Mouse (Mus musculus): ENCODE measurements around the gene Tmem100. TPM values are rescaled to one million over a fixed set of nuclear protein-coding genes. Genes with fewer than 3 reads are reported as not detected.

The Tmem100 gene
- polyA plus RNA-seq (2015; fragmentation: Nextera tagmentation; extraction: Ambion mirVana): 0.33 and 0.61 TPM in 2 replicates

GRCm38 (mm10) chr11:90029841-90030398 lies at the start of gene Tmem100:
TSS of gene Tmem100 (plus strand) at chr11:90030348.
- H3K27me3 ChIP-seq: peaks cover 31% of the 10 kb centered on the region
- no peaks in the 10 kb centered on the region for H3K36me3 ChIP-seq
- H3K4me3 ChIP-seq (replicated peaks): peak within 1 kb of the TSS; percentile 9; the same call in 1 of the 2 replicates
- no peak within 1 kb of the TSS for H3K9ac ChIP-seq
- 21% methylated on average over 13 of the region's 13 CpGs for WGBS (ENCODE audit: insufficient replicate concordance)
- H3K4me1 ChIP-seq (replicated peaks): no peaks in the 10 kb centered on the region
- no peak for ATAC-seq (ENCODE audit: low read depth)
- no peak within 1 kb of the TSS for H3K27ac ChIP-seq
- H3K4me2 ChIP-seq: peak within 1 kb of the TSS; percentile 20
- H3K9me3 ChIP-seq (replicated peaks): no peaks in the 10 kb centered on the region
- no peak for DNase-seq

- no peak overlapping the region for H3K4me2 ChIP-seq
- H3K9me3 ChIP-seq (replicated peaks): no peaks in the 10 kb centered on the region
- H3K36me3 ChIP-seq: no peaks in the 10 kb centered on the region
- no peak overlapping the region for H3K9ac ChIP-seq
- no peaks in the 10 kb centered on the region for H3K27me3 ChIP-seq
- WGBS (ENCODE audit: insufficient replicate concordance): 46% methylated on average over 2 of the region's 2 CpGs
- H3K4me3 ChIP-seq (replicated peaks): no peak overlapping the region
- no peaks in the 10 kb centered on the region for H3K4me1 ChIP-seq (replicated peaks)
- ATAC-seq (ENCODE audit: low read depth): no peak
- H3K27ac ChIP-seq: no peak overlapping the region
- DNase-seq: no peak
These were observed 47.2 kb upstream of the Tmem100 start for GRCm38 (mm10) chr11:89982918-89983317.

- Histone ChIP-seq H3K4me2 (no peak overlapping the region), H3K4me3 (replicated peaks) (no peak overlapping the region), H3K27me3 (no peaks in the 10 kb centered on the region), H3K27ac (no peak overlapping the region), H3K4me1 (replicated peaks) (no peaks in the 10 kb centered on the region), H3K9me3 (replicated peaks) (no peaks in the 10 kb centered on the region), H3K36me3 (no peaks in the 10 kb centered on the region), H3K9ac (no peak overlapping the region)
- WGBS (ENCODE audit: insufficient replicate concordance): 77% methylated on average over 5 of the region's 5 CpGs
- ATAC-seq (ENCODE audit: low read depth) (no peak), DNase-seq (no peak)
These were observed 45.7 kb upstream of the Tmem100 start for GRCm38 (mm10) chr11:89984436-89984835.

GRCm38 (mm10) chr11:89985200-89986187 lies 44.7 kb upstream of the Tmem100 start:
- Histone ChIP-seq H3K4me1 (replicated peaks) (no peaks in the 10 kb centered on the region), H3K4me2 (no peak overlapping the region), H3K27ac (no peak overlapping the region), H3K36me3 (no peaks in the 10 kb centered on the region), H3K9ac (no peak overlapping the region), H3K9me3 (replicated peaks) (no peaks in the 10 kb centered on the region), H3K27me3 (no peaks in the 10 kb centered on the region), H3K4me3 (replicated peaks) (no peak overlapping the region)
- WGBS (ENCODE audit: insufficient replicate concordance): 51% methylated on average over 10 of the region's 10 CpGs
- DNase-seq (no peak), ATAC-seq (ENCODE audit: low read depth) (peak; percentile 64)

GRCm38 (mm10) chr11:89986516-89986915 lies 43.6 kb upstream of the Tmem100 start:
- Histone ChIP-seq H3K4me3 (replicated peaks) (no peak overlapping the region), H3K27ac (no peak overlapping the region), H3K27me3 (no peaks in the 10 kb centered on the region), H3K36me3 (no peaks in the 10 kb centered on the region), H3K9me3 (replicated peaks) (no peaks in the 10 kb centered on the region), H3K4me1 (replicated peaks) (no peaks in the 10 kb centered on the region), H3K9ac (no peak overlapping the region), H3K4me2 (no peak overlapping the region)
- WGBS (ENCODE audit: insufficient replicate concordance): 83% methylated on average over 8 of the region's 8 CpGs
- no peak for ATAC-seq (ENCODE audit: low read depth)
- no peak for DNase-seq

- H3K4me3 ChIP-seq (replicated peaks): no peak overlapping the region
- H3K4me1 ChIP-seq (replicated peaks): no peaks in the 10 kb centered on the region
- no peak overlapping the region for H3K4me2 ChIP-seq
- peak; percentile 22 for DNase-seq
- no peak overlapping the region for H3K9ac ChIP-seq
- 17% methylated on average over 8 of the region's 8 CpGs for WGBS (ENCODE audit: insufficient replicate concordance)
- no peak overlapping the region for H3K27ac ChIP-seq
- ATAC-seq (ENCODE audit: low read depth): no peak
- H3K36me3 ChIP-seq: no peaks in the 10 kb centered on the region
- H3K27me3 ChIP-seq: no peaks in the 10 kb centered on the region
- H3K9me3 ChIP-seq (replicated peaks): no peaks in the 10 kb centered on the region
These were observed 41.1 kb upstream of the Tmem100 start for GRCm38 (mm10) chr11:89988936-89989589.

- DNase-seq: no peak
- no peaks in the 10 kb centered on the region for H3K27me3 ChIP-seq
- no peak overlapping the region for H3K4me2 ChIP-seq
- H3K9ac ChIP-seq: no peak overlapping the region
- ATAC-seq (ENCODE audit: low read depth): no peak
- 0 out of 2 replicates have a peak, but pooled peaks cover 6% of the 10 kb centered on the region for H3K4me1 ChIP-seq (replicated peaks)
- H3K4me3 ChIP-seq (replicated peaks): no peak overlapping the region
- H3K36me3 ChIP-seq: no peaks in the 10 kb centered on the region
- no peaks in the 10 kb centered on the region for H3K9me3 ChIP-seq (replicated peaks)
- H3K27ac ChIP-seq: no peak overlapping the region
These were observed 38.5 kb upstream of the Tmem100 start for GRCm38 (mm10) chr11:89991661-89992060.

GRCm38 (mm10) chr11:89994706-89995105 lies 35.4 kb upstream of the Tmem100 start:
- H3K9ac ChIP-seq: no peak overlapping the region
- H3K4me3 ChIP-seq (replicated peaks): no peak overlapping the region
- no peaks in the 10 kb centered on the region for H3K27me3 ChIP-seq
- DNase-seq: no peak
- no peak for ATAC-seq (ENCODE audit: low read depth)
- WGBS (ENCODE audit: insufficient replicate concordance): 51% methylated on average over 2 of the region's 2 CpGs
- no peak overlapping the region for H3K4me2 ChIP-seq
- H3K4me1 ChIP-seq (replicated peaks): peaks cover 13% of the 10 kb centered on the region; the same call in 1 of the 2 replicates
- H3K9me3 ChIP-seq (replicated peaks): no peaks in the 10 kb centered on the region
- no peaks in the 10 kb centered on the region for H3K36me3 ChIP-seq
- no peak overlapping the region for H3K27ac ChIP-seq

- no peak overlapping the region for H3K27ac ChIP-seq
- WGBS (ENCODE audit: insufficient replicate concordance): 66% methylated on average over 5 of the region's 5 CpGs
- no peak for DNase-seq
These were observed 34.6 kb upstream of the Tmem100 start for GRCm38 (mm10) chr11:89995596-89995995.

GRCm38 (mm10) chr11:89996406-89996805 lies 33.7 kb upstream of the Tmem100 start:
- H3K4me1 ChIP-seq (replicated peaks): peaks cover 13% of the 10 kb centered on the region
- no peak overlapping the region for H3K9ac ChIP-seq
- no peak overlapping the region for H3K4me3 ChIP-seq (replicated peaks)
- H3K9me3 ChIP-seq (replicated peaks): no peaks in the 10 kb centered on the region
- ATAC-seq (ENCODE audit: low read depth): no peak
- H3K36me3 ChIP-seq: no peaks in the 10 kb centered on the region
- DNase-seq: no peak
- no peaks in the 10 kb centered on the region for H3K27me3 ChIP-seq
- 66% methylated on average over 4 of the region's 4 CpGs for WGBS (ENCODE audit: insufficient replicate concordance)
- H3K4me2 ChIP-seq: no peak overlapping the region
- H3K27ac ChIP-seq: no peak overlapping the region

More at GRCm38 (mm10) chr11:89995596-89995995, 34.6 kb upstream of the Tmem100 start:
- H3K4me2 ChIP-seq: no peak overlapping the region
- no peaks in the 10 kb centered on the region for H3K9me3 ChIP-seq (replicated peaks)
- H3K9ac ChIP-seq: no peak overlapping the region
- no peak for ATAC-seq (ENCODE audit: low read depth)
- H3K36me3 ChIP-seq: no peaks in the 10 kb centered on the region
- peaks cover 13% of the 10 kb centered on the region; the same call in 1 of the 2 replicates for H3K4me1 ChIP-seq (replicated peaks)
- H3K27me3 ChIP-seq: no peaks in the 10 kb centered on the region
- no peak overlapping the region for H3K4me3 ChIP-seq (replicated peaks)

GRCm38 (mm10) chr11:89996856-89997255 lies 33.3 kb upstream of the Tmem100 start:
- H3K4me2 ChIP-seq: no peak overlapping the region
- H3K27me3 ChIP-seq: no peaks in the 10 kb centered on the region
- H3K27ac ChIP-seq: no peak overlapping the region
- H3K9me3 ChIP-seq (replicated peaks): no peaks in the 10 kb centered on the region
- H3K9ac ChIP-seq: no peak overlapping the region
- 80% methylated on average over 7 of the region's 7 CpGs for WGBS (ENCODE audit: insufficient replicate concordance)
- DNase-seq: no peak
- no peaks in the 10 kb centered on the region for H3K36me3 ChIP-seq
- H3K4me3 ChIP-seq (replicated peaks): no peak overlapping the region
- peaks cover 18% of the 10 kb centered on the region for H3K4me1 ChIP-seq (replicated peaks)
- 0 out of 2 replicates have a peak, but pooled peaks have one; percentile 14 for ATAC-seq (ENCODE audit: low read depth)
